Mouse (Mus musculus) stomach, embryonic 14.5 days (tissue): ENCODE measurements around the gene Nprl3. TPM values are rescaled to one million over a fixed set of nuclear protein-coding genes. Genes with fewer than 3 reads are reported as not detected.
A peak's percentile ranks its signal among the peaks of the same experiment; 100 is the strongest.

Experiments
- ATAC-seq: fragments of 200-750 bp; cut with Nextera tagmentation; 2 replicates; pipeline ENCODE4 v1.8.0; 2017; ENCODE audit warnings: low read depth, moderate TSS enrichment; ENCODE audit not compliant: insufficient number of reproducible peaks, insufficient read depth, low FRiP score
- H3K27ac ChIP-seq: fragments of 300-500 bp; sonication (generic); 2 replicates; pipeline ENCODE4 v1.5.1; 2014; ENCODE audit warnings: mild to moderate bottlenecking, low read length, moderate library complexity, mixed read lengths
- H3K27me3 ChIP-seq: fragments of 300-500 bp; sonication (generic); 2 replicates; pipeline ENCODE4 v1.6.1; 2014; ENCODE audit warnings: low read length, control low read depth, mixed read lengths; ENCODE audit not compliant: control insufficient read depth, insufficient read depth
- H3K36me3 ChIP-seq: fragments of 300-500 bp; sonication (generic); 2 replicates; pipeline ENCODE4 v1.6.1; 2014; ENCODE audit warnings: mild to moderate bottlenecking, control low read depth, low read length, moderate library complexity, mixed read lengths; ENCODE audit not compliant: control insufficient read depth, insufficient read depth
- H3K4me1 ChIP-seq: fragments of 300-500 bp; sonication (generic); 2 replicates; pipeline ENCODE4 v1.6.1; 2014; ENCODE audit warnings: low read length, control low read depth, mixed read lengths; ENCODE audit not compliant: control insufficient read depth, insufficient read depth
- H3K4me2 ChIP-seq: fragments of 300-500 bp; sonication (generic); replicated peaks from 2 replicates; pipeline ENCODE4 v1.6.1; 2014; ENCODE audit warnings: low read depth, low read length, control low read depth
- H3K4me3 ChIP-seq: fragments of 300-500 bp; sonication (generic); 2 replicates; pipeline ENCODE4 v1.5.1; 2014; ENCODE audit warnings: low read depth, low read length, control low read depth
- H3K9ac ChIP-seq: fragments of 300-500 bp; sonication (generic); replicated peaks from 2 replicates; pipeline ENCODE4 v1.6.1; 2014; ENCODE audit warnings: low read depth, mild to moderate bottlenecking, control low read depth, low read length, moderate library complexity, mixed read lengths
- H3K9me3 ChIP-seq: fragments of 300-500 bp; sonication (generic); 2 replicates; pipeline ENCODE4 v1.6.1; 2016; ENCODE audit warnings: low read depth, low read length, control low read depth; ENCODE audit not compliant: control insufficient read depth
- WGBS: fragments of 180-500 bp; shearing (Covaris S2); extraction: QIAGEN DNeasy Blood & Tissue Kit; methylation state at CpG from one replicate; pipeline ENCODE4 v1.1.7; 2014; 5-methylcytosine and 5-hydroxymethylcytosine counted together
- polyA plus RNA-seq: library from polyadenylated mRNA; unstranded; fragments of >200 nt; fragmentation: Nextera tagmentation; extraction: Ambion mirVana; gene quantifications from 2 replicates; pipeline ENCODE4 v1.2.1, GENCODE M21; 2014

Gene Nprl3
- polyA plus RNA-seq, 1 experiment from 2014 or later, result 41.0 TPM

- Histone ChIP-seq H3K4me1 (no peaks in the 10 kb centered on the region), H3K9me3 (no peaks in the 10 kb centered on the region), H3K4me3 (no peak overlapping the region), H3K4me2 (no peak overlapping the region), H3K27me3 (0 out of 2 replicates have a peak, but pooled peaks cover 3% of the 10 kb centered on the region), H3K36me3 (no peaks in the 10 kb centered on the region), H3K9ac (no peak overlapping the region), H3K27ac (no peak overlapping the region)
- 80% methylated on average over 12 of the region's 12 CpGs for WGBS
- ATAC-seq, result no peak
These were observed 11.0 kb upstream of the Nprl3 start for GRCm38 (mm10) chr11:32278458-32278957.

GRCm38 (mm10) chr11:32277736-32278457, 10.4 kb upstream of the Nprl3 start:
- Histone ChIP-seq H3K4me1 (no peaks in the 10 kb centered on the region), H3K4me2 (no peak overlapping the region), H3K36me3 (no peaks in the 10 kb centered on the region), H3K9ac (no peak overlapping the region), H3K9me3 (no peaks in the 10 kb centered on the region), H3K27ac (no peak overlapping the region), H3K27me3 (0 out of 2 replicates have a peak, but pooled peaks cover 3% of the 10 kb centered on the region), H3K4me3 (no peak overlapping the region)
- no peak for ATAC-seq
- WGBS, result 65% methylated on average over 21 of the region's 21 CpGs

- Histone ChIP-seq H3K36me3 (no peaks in the 10 kb centered on the region), H3K27ac (no peak within 1 kb of the TSS), H3K4me2 (no peak within 1 kb of the TSS), H3K9me3 (no peaks in the 10 kb centered on the region), H3K9ac (no peak within 1 kb of the TSS), H3K4me3 (no peak within 1 kb of the TSS), H3K27me3 (0 out of 2 replicates have a peak, but pooled peaks cover 3% of the 10 kb centered on the region), H3K4me1 (no peaks in the 10 kb centered on the region)
- WGBS, result 74% methylated on average over 3 of the region's 3 CpGs
- no peak for ATAC-seq
These were observed 8.8 kb upstream of the Nprl3 start, which contains the start of gene Hba-x for GRCm38 (mm10) chr11:32276347-32276746. Gene Hba-x (plus strand): TSS chr11:32276400.

- Histone ChIP-seq H3K9ac (no peak overlapping the region), H3K4me3 (no peak overlapping the region), H3K4me2 (no peak overlapping the region), H3K36me3 (no peaks in the 10 kb centered on the region), H3K27me3 (0 out of 2 replicates have a peak, but pooled peaks cover 3% of the 10 kb centered on the region), H3K27ac (no peak overlapping the region), H3K4me1 (peaks cover 5% of the 10 kb centered on the region; the same call in 1 of the 2 replicates), H3K9me3 (no peaks in the 10 kb centered on the region)
- ATAC-seq, result no peak
- 39% methylated on average over 4 of the region's 4 CpGs for WGBS
These were observed 3.7 kb upstream of the Nprl3 start for GRCm38 (mm10) chr11:32271178-32271577.

- peaks cover 5% of the 10 kb centered on the region; the same call in 1 of the 2 replicates for H3K4me1 ChIP-seq
- 77% methylated on average over 5 of the region's 5 CpGs for WGBS
- no peaks in the 10 kb centered on the region for H3K9me3 ChIP-seq
- H3K4me3 ChIP-seq, result no peak overlapping the region
- ATAC-seq, result peak; percentile 59; the same call in 1 of the 2 replicates
- H3K9ac ChIP-seq, result no peak overlapping the region
- no peaks in the 10 kb centered on the region for H3K36me3 ChIP-seq
- no peak overlapping the region for H3K27ac ChIP-seq
- H3K27me3 ChIP-seq, result no peaks in the 10 kb centered on the region
- H3K4me2 ChIP-seq, result no peak overlapping the region
These were observed 1.4 kb upstream of the Nprl3 start for GRCm38 (mm10) chr11:32268952-32269351.

DNA sequence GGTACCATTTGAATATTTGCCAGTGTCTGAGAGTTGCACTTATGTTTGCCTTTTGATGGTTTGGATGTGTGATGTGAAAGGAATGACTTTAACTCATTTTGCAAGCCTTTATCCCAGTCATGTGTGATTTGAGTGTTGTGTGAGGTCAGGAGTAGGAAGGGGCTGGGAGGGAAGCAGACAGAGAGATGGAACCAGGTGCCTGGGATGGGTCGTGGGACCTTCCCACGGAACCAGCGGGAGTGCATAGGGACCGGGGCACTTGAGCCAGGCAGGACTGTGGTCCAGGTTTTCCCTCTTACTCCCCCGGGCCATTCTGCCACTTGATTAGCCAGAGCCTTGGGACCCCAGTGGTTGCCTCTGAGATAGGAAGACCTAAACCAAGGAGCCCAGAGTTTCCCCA, 457 bp upstream of the Nprl3 start:
- Histone ChIP-seq H3K36me3 (no peaks in the 10 kb centered on the region), H3K9ac (peak overlapping the region; percentile 96), H3K27ac (peak overlapping the region; percentile 49; the same call in 1 of the 2 replicates), H3K4me2 (peak overlapping the region; percentile 59), H3K4me1 (peaks cover 5% of the 10 kb centered on the region; the same call in 1 of the 2 replicates), H3K4me3 (peak overlapping the region; percentile 92), H3K9me3 (no peaks in the 10 kb centered on the region), H3K27me3 (no peaks in the 10 kb centered on the region)
- WGBS, result 23% methylated on average over 5 of the region's 5 CpGs
- no peak for ATAC-seq

DNA sequence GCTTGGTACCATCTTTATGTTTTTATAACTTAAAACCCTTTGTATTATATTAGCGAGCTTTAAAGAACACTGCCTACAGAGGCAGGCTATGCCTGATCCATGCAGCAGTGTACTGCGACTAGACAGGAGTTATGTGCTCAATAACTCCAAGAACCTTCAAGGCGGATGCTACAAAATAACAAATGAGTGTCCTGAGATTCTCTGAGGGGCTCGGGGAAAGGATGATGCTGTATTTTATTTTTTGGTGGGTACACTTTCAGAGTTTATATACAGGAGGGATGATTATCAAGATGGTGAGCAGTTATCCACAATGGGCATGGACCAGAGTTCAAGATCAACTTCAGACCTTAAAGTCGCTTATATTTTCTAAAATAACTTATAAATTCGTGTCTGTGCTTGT, 731 bp downstream of the Nprl3 start:
- Histone ChIP-seq H3K27me3 (no peaks in the 10 kb centered on the region), H3K4me2 (peak overlapping the region; percentile 59), H3K9me3 (no peaks in the 10 kb centered on the region), H3K27ac (peak overlapping the region; percentile 95), H3K4me1 (peaks cover 8% of the 10 kb centered on the region; the same call in 1 of the 2 replicates), H3K4me3 (peak overlapping the region; percentile 92), H3K36me3 (no peaks in the 10 kb centered on the region; the same call in 1 of the 2 replicates), H3K9ac (peak overlapping the region; percentile 96)
- ATAC-seq, result no peak
- WGBS, result 14% methylated on average over 6 of the region's 6 CpGs

GRCm38 (mm10) chr11:32266194-32266593, 1.3 kb downstream of the Nprl3 start:
- Histone ChIP-seq H3K9ac (no peak overlapping the region), H3K27me3 (no peaks in the 10 kb centered on the region), H3K27ac (no peak overlapping the region), H3K4me3 (no peak overlapping the region), H3K4me2 (no peak overlapping the region), H3K9me3 (no peaks in the 10 kb centered on the region), H3K4me1 (peaks cover 8% of the 10 kb centered on the region; the same call in 1 of the 2 replicates), H3K36me3 (no peaks in the 10 kb centered on the region; the same call in 1 of the 2 replicates)
- no peak for ATAC-seq
- 96% methylated on average over 6 of the region's 6 CpGs for WGBS
